Mouse (Mus musculus) liver, adult 2 months (tissue): ENCODE results near the gene Fam155a.

Experiments used
- CTCF ChIP-seq: fragments of 200-500 bp; IDR thresholded peaks from 2 replicates; pipeline ENCODE4 v1.5.1; 2011; ENCODE audit warnings: low read depth, low read length, control low read depth
- POLR2A ChIP-seq: fragments of 200-500 bp; IDR thresholded peaks from 2 replicates; pipeline ENCODE4 v1.6.1; 2011; ENCODE audit warnings: low read length, control low read depth; ENCODE audit not compliant: insufficient read depth; ENCODE audit errors: extremely low read depth

- no peak for TF ChIP-seq CTCF
- no peak for TF ChIP-seq POLR2A
Observed at GRCm38 (mm10) chr8:9188616-9189015, 582.3 kb downstream of the Fam155a start.
